Comparison of ENCODE assay signal across 7 mouse cellular contexts in the genomic region with DNA sequence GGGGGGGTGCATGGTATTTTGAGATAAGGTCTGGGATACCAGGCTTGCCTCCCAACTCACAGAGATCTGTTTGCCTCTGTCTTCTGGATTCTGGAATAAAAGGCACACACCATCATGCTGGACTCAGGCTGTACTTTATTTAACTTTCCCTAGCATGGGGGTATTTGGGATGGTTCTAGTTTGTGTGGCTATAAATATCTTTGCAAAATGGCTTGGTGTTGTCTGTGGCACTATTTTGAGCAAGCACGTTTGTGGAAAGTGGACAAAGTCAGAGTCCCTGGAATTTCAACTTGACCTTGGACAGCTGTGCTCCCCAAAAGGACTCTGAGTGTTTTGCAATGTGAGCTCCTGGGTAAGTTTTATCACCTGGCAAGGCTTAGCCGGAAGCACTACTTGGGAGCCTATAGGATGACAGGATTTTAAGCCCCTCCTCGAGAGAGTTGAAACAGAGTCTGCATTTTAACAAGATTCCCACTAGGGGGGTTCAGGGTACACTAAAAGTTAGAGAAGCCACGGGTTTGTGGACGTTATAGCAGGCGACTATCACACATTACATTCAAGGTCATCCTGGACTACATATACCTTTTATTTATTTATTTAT. TPM values are rescaled to one million over a fixed set of nuclear protein-coding genes. Genes with fewer than 3 reads are reported as not detected.
DNase-seq lines count a peak whose midpoint lies in the region; ATAC-seq lines count a peak whose summit lies in the region.

No protein-coding gene starts in this region.

- H3K36me3 ChIP-seq in stomach, embryonic 16.5 days (ENCODE audit: control insufficient read depth, insufficient read depth, low read length) = no peaks in the 10 kb centered on the region

- no peak overlapping the region for H3K27ac ChIP-seq in stomach, embryonic 16.5 days (ENCODE audit: low read length)

- ATAC-seq in stomach, embryonic 16.5 days (ENCODE audit: insufficient read depth, low FRiP score) = peak; percentile 61; the same call in 1 of the 2 replicates

- no peaks in the 10 kb centered on the region for H3K27me3 ChIP-seq in stomach, embryonic 16.5 days (ENCODE audit: control insufficient read depth, insufficient read depth, low read length)

- H3K4me3 ChIP-seq in stomach, embryonic 16.5 days (replicated peaks; ENCODE audit: low read length) = no peak overlapping the region

- H3K9me3 ChIP-seq in stomach, embryonic 16.5 days (replicated peaks; ENCODE audit: control insufficient read depth, low read length) = no peaks in the 10 kb centered on the region

- H3K4me1 ChIP-seq in stomach, embryonic 16.5 days (ENCODE audit: control insufficient read depth, insufficient read depth, low read length) = no peaks in the 10 kb centered on the region

- peak; percentile 94 for DNase-seq in 416B (ENCODE audit: low read depth)
- peak; percentile 79 for DNase-seq in CD4-positive, CD25-positive, alpha-beta regulatory T cell, adult 2 months (ENCODE audit: low read depth, low spot score)
- DNase-seq in fibroblast of lung, adult 2 months (ENCODE audit: low read depth) = peak; percentile 23
- peak; percentile 20 to 32 for DNase-seq in kidney, postnatal 4 days
- DNase-seq in adrenal gland, postnatal 36 days = no peak
- DNase-seq in adrenal gland, adult 8-10 months = no peak

- no peak overlapping the region for H3K4me2 ChIP-seq in stomach, embryonic 16.5 days (ENCODE audit: low read depth, low read length)

- H3K9ac ChIP-seq in stomach, embryonic 16.5 days (ENCODE audit: low read length) = no peak overlapping the region

- 13% methylated on average over 6 of the region's 6 CpGs for WGBS in stomach, embryonic 16.5 days

RNA-seq across cellular contexts. Expression of a gene that starts 0.7 kb away (rescaled TPM):
- polyA plus RNA-seq in stomach, embryonic 16.5 days (2015; fragmentation: Nextera tagmentation; extraction: Ambion mirVana) = 13.7 and 15.3 TPM in 2 replicates
- 10 to 100 TPM; 27.0 to 48.7 TPM for total RNA-seq in adrenal gland, postnatal 36 days (2021)
- total RNA-seq in adrenal gland, adult 8-10 months (2022) = 10 to 100 TPM in 3 of 4 experiments, 1 to 10 TPM in 1; 9.8 to 22.3 (median 14.5) TPM

RNA-seq across cellular contexts. Expression of a gene that starts 20.7 kb away (rescaled TPM):
- 1.0 TPM in 1 of 2 replicates, not detected in the other for polyA plus RNA-seq in stomach, embryonic 16.5 days (2015; fragmentation: Nextera tagmentation; extraction: Ambion mirVana)
- total RNA-seq in adrenal gland, postnatal 36 days (2021) = not detected
- not detected for total RNA-seq in adrenal gland, adult 8-10 months (2022)

RNA-seq across cellular contexts. Expression of a gene that starts 52.6 kb away (rescaled TPM):
- polyA plus RNA-seq in stomach, embryonic 16.5 days (2015; fragmentation: Nextera tagmentation; extraction: Ambion mirVana) = 16.6 and 18.3 TPM in 2 replicates
- 10 to 100 TPM in 1 of 2 experiments, 1 to 10 TPM in 1; 9.2 to 12.3 TPM for total RNA-seq in adrenal gland, postnatal 36 days (2021)
- total RNA-seq in adrenal gland, adult 8-10 months (2022) = 10 to 100 TPM; 11.5 to 13.5 (median 12.0) TPM

Comparison
In these comparisons a context has a peak if more than half of its experiments do, and no peak if none do; other contexts are left out.
1. DNase-seq: peak in 416B (single experiment), CD4-positive, CD25-positive, alpha-beta regulatory T cell, adult 2 months (single experiment), fibroblast of lung, adult 2 months (single experiment) and kidney, postnatal 4 days (2 of 2); none in adrenal gland, postnatal 36 days (0 of 2) and adrenal gland, adult 8-10 months (single experiment).